Mouse (Mus musculus): ENCODE measurements at regions not wholly inside any gene's neighbourhood (a gene's known extent, or its start where the extent isn't known, plus 50 kb on each side); places are given as distances from the start of the nearest gene placed in this dataset.
A peak's percentile ranks its signal among the peaks of the same experiment; 100 is the strongest.
"Not testable (repeated sequence)": the region's sequence is repeated elsewhere in the genome, so short reads cannot be mapped to it uniquely, and the experiment has no call there.

DNA sequence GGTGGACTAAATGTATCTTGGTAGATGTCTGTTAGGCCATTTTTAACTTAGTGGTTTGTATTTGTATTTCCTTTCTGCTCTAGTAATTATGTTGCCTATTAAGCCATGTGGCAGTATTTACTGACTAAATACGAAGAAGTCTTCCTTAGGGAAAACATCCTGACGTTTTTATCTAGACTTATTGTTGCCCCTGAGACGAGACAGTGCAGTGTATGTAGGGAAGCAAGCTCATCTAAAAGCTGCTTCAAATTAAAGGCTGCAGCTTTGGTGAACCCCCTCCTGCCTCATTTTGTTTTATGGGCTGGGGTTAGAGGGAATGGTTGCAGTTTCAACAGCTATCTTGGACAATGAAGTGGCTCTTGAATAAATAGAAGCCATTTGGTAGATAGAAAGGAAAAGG, 54.6 kb upstream of the C1galt1 start:
- no peak for ATAC-seq (replicated peaks; ENCODE audit: low FRiP score, low TSS enrichment, poor library complexity, severe bottlenecking)

DNA sequence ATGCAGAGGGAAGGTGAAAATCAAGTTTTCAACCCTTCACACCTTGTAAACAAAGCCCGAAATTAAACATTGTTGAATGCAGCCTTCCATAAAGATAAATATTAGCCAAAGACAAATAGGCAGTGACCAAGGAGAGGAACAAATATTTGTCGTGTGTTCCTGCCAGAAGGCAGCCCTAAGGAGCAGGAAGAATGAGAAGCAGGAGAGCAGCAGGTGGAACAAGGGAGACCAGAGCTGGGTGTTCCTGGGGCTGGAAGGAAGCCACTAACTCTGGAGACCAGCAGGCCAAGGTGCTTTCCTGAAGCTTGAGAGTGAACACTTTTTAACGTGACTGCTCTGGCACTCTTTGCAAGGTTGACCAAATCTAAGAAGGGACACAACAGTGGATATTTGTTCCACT, 55.6 kb upstream of the C1galt1 start:
- ATAC-seq (replicated peaks; ENCODE audit: low FRiP score, low TSS enrichment, poor library complexity, severe bottlenecking), result no peak

- ATAC-seq (replicated peaks; ENCODE audit: low FRiP score, low TSS enrichment, poor library complexity, severe bottlenecking), result no peak
These were observed 59.2 kb upstream of the C1galt1 start for GRCm38 (mm10) chr6:7785407-7785806.

- ATAC-seq (replicated peaks; ENCODE audit: low FRiP score, low TSS enrichment, poor library complexity, severe bottlenecking), result peak; percentile 96
These were observed 61.6 kb upstream of the C1galt1 start for GRCm38 (mm10) chr6:7783059-7783458.

DNA sequence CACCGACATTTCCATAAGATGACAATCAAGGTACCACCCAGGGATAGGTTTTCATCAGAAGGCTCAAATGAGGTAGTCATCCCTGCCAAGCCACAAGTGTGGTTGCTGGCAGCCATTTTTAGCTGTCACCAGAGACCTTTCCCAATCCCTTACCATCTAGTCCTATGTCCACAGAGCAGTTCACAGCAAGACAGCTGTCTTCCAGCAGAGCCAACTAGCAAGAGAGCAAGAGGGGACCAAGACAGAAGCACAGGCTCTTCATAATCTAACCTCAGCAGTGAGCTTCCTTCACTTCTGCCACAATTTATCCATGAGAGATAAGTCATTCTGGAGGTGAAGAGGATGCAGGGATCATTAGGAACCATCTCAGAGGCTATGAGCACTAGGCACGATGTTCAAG, 64.7 kb upstream of the C1galt1 start:
- ATAC-seq (replicated peaks; ENCODE audit: low FRiP score, low TSS enrichment, poor library complexity, severe bottlenecking), result no peak

DNA sequence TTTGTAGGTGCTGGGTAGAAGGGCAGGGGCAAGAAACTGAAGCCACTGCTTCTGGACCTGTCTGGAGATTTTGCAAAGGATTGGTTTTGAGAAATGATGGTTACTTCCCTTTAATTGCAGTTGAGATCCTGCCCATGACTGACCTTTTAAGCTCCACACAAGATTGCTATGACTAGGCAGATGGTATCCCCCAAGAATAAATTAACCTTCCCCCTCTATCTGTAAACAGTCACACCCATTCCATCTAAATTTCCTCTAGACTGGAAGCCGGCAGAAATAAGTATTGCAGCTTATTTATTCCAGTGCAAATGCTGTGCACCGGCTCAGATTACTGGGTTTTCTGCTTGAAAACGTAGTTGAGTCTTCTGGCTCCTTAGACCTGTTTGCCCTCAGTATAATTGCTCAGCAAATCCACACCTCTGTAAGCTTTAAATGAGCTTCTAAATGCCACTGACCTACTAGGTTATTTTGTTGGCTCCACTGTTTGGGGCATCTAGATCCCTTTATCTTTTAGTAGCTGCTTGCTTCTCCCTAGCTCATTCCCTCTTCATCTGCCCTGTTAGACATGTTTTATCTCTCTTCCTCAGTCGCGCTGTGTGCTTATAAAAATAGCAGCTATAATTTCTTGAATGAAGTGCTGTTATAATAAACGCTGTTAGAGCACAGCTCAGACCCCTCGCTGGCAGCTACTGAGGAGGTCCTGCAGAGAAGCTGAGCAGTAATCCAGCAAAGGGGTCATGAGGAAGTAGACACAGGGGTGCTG, 65.8 kb upstream of the C1galt1 start:
- peak; percentile 67 for ATAC-seq (replicated peaks; ENCODE audit: low FRiP score, low TSS enrichment, poor library complexity, severe bottlenecking)

DNA sequence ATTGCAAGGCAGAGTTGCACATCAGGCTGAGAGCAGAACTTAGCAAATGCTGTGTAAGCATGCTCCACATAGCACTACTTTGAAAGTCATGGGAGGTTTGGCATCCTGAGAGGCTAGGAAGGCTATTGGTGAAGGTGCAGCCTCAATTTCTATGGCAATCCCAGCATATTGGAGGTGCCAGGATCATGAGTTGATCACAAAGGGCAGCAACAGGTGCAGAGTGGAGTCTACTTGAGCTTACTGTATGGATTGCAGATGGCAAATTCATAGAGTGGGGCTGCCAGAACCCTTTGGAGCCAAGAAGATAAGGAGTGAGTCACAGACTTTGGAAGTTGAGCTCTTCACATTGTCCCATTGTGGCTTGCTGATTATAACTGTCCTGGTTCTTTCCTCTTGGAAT, 75.4 kb upstream of the Asns start:
- ATAC-seq (replicated peaks; ENCODE audit: low FRiP score, low TSS enrichment, poor library complexity, severe bottlenecking), result no peak

- no peak for ATAC-seq (replicated peaks; ENCODE audit: low FRiP score, low TSS enrichment, poor library complexity, severe bottlenecking)
These were observed 74.6 kb upstream of the Asns start for GRCm38 (mm10) chr6:7767631-7768030.

- peak; percentile 95 for ATAC-seq (replicated peaks; ENCODE audit: low FRiP score, low TSS enrichment, poor library complexity, severe bottlenecking)
These were observed 66.3 kb upstream of the Asns start for GRCm38 (mm10) chr6:7759385-7759784.

DNA sequence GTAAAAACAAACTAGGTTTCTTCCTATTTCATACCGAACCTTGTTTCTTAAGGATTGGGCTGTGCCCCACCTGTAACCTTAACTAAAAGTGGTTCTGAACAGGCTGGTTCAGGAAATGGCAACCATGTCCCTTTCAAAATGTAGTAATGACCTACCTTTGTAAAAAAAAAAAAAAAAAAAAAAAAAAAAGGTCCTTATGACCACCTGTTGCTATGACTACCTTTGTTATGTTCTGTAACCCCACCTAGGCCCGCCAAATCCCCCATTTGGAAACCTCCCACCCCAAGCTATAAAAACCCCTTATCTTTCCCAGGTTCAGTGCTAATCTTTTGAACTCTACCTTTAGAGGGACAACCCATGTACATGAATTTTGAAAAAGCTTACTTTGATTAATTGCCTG, 60.8 kb upstream of the Asns start:
- no peak for ATAC-seq (replicated peaks; ENCODE audit: low FRiP score, low TSS enrichment, poor library complexity, severe bottlenecking)

DNA sequence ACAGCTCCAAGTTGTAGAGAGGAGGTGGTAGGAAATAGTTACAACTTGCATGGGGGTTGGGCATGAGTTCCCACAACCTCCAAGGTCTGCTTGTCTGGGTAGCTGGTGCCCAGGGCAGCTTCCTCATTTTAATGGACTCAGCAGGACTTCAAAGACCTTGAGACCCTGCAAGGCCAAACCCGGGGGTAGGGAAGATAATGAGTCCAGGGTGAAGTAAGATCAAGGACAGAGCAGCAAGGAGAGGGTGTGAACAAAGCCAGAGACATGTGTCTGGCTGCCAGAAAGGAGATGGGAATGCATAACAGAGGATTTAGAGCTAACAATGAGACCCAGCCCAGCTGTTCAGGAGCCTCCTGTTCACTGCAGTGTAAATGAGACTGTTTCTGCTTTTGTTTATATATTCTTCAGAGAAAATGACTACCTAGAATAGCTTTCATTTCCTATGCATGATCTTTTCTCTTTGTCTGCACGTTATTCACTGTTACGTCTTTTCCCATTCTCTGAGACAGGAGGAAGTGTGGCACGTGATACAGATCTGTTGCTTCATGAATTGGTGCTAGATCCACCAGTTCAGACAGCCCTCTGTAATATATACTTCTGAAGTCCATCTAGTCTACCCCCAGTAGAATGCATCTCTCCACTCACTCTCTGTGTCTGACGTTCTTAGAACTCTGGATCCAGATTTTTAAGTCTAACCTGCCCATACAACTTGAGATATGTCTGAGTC, 60.0 kb upstream of the Asns start:
- no peak for ATAC-seq (replicated peaks; ENCODE audit: low FRiP score, low TSS enrichment, poor library complexity, severe bottlenecking)

DNA sequence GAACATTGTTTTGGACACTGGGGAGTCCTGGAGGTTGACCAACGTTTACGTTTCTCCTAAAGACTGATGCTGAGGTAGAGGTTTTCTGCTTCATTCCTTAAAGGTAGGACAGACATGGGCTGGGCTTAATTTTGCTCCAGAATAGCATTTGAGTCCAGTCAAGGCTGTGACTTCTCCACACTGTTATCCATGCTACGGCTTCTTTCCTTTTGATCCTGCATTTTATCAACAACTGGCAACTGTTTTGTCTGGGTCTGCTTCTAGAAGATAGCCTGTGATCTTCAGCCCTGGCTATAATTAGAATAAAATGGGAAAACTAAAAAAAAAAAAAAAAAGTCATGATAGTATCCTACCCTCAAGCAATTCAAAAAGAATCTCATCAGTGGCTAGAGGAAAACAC, 55.5 kb upstream of the Asns start:
- ATAC-seq (replicated peaks; ENCODE audit: low FRiP score, low TSS enrichment, poor library complexity, severe bottlenecking), result no peak

DNA sequence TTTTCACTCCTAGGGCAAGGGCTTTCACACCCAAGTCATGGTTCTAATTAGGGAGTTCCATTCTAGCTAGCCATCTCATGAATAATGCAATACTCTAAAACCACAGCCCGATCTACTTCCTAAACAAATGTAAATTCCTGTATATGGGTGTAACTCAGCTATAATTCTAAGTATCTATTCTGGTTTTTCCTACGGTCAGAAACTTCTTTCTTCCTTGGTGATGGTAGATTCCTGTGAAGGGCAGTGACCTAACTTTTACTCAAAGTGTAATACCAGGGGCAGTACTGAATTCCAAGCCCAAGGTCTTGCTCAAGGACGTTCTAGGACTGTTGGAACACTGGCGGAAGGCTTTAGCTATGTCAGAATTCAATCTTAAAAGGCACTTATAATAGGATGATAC, 51.2 kb upstream of the Asns start:
- ATAC-seq (replicated peaks; ENCODE audit: low FRiP score, low TSS enrichment, poor library complexity, severe bottlenecking), result not testable (repeated sequence)

All from megakaryocyte-erythroid progenitor cell, adult 5-6 weeks (primary cell).